Mouse (Mus musculus) forebrain, embryonic 14.5 days (tissue): ENCODE results near the gene Afp. TPM values are rescaled to one million over a fixed set of nuclear protein-coding genes. Genes with fewer than 3 reads are reported as not detected.

Source experiments
- ATAC-seq: fragments of 200-750 bp; cut with Nextera tagmentation; 2 replicates; pipeline ENCODE4 v1.8.0; 2017; ENCODE audit warnings: mild to moderate bottlenecking, moderate library complexity
- DNase-seq: peaks from one replicate; pipeline ENCODE4 v3.0.0-alpha.2; 2015; ENCODE audit warnings: low spot score
- H3K27ac ChIP-seq: fragments of 300-500 bp; sonication (generic); 2 replicates; pipeline ENCODE4 v1.5.1; 2014; ENCODE audit warnings: low read depth, mild to moderate bottlenecking, control low read depth, low read length, moderate library complexity
- H3K27me3 ChIP-seq: fragments of 300-500 bp; sonication (generic); replicated peaks from 2 replicates; pipeline ENCODE4 v1.6.1; 2014; ENCODE audit warnings: low read length, control low read depth, mixed read lengths; ENCODE audit not compliant: control insufficient read depth, insufficient read depth
- H3K36me3 ChIP-seq: fragments of 300-500 bp; sonication (generic); 2 replicates; pipeline ENCODE4 v1.6.1; 2014; ENCODE audit warnings: low read length, control low read depth; ENCODE audit not compliant: control insufficient read depth, insufficient read depth
- H3K4me1 ChIP-seq: fragments of 300-500 bp; sonication (generic); 2 replicates; pipeline ENCODE4 v1.6.1; 2014; ENCODE audit warnings: antibody characterized with exemption, low read length, control low read depth; ENCODE audit not compliant: control insufficient read depth, insufficient read depth
- H3K4me2 ChIP-seq: fragments of 300-500 bp; sonication (generic); 2 replicates; pipeline ENCODE4 v1.6.1; 2014; ENCODE audit warnings: mild to moderate bottlenecking, control low read depth, low read length
- H3K4me3 ChIP-seq: fragments of 300-500 bp; sonication (generic); 2 replicates; pipeline ENCODE4 v1.5.1; 2014; ENCODE audit warnings: low read depth, low read length, control low read depth
- H3K9ac ChIP-seq: fragments of 300-500 bp; sonication (generic); 2 replicates; pipeline ENCODE4 v1.6.1; 2014; ENCODE audit warnings: mild to moderate bottlenecking, low read length, control low read depth, moderate library complexity
- H3K9me3 ChIP-seq: fragments of 300-500 bp; sonication (generic); replicated peaks from 2 replicates; pipeline ENCODE4 v1.6.1; 2016; ENCODE audit warnings: low read length, control low read depth, mixed read lengths; ENCODE audit not compliant: control insufficient read depth
- WGBS: fragments of 180-500 bp; shearing (Covaris S2); extraction: QIAGEN DNeasy Blood & Tissue Kit; methylation state at CpG from one replicate; pipeline ENCODE4 v1.1.7; 2014; 5-methylcytosine and 5-hydroxymethylcytosine counted together
- polyA plus RNA-seq: library from polyadenylated mRNA; unstranded; fragments of >200 nt; fragmentation: Nextera tagmentation; extraction: Ambion mirVana; gene quantifications from 2 replicates; pipeline ENCODE4 v1.2.1, GENCODE M21; 2014

Afp gene
- polyA plus RNA-seq, 1 experiment from 2014 or later, result not detected

DNA sequence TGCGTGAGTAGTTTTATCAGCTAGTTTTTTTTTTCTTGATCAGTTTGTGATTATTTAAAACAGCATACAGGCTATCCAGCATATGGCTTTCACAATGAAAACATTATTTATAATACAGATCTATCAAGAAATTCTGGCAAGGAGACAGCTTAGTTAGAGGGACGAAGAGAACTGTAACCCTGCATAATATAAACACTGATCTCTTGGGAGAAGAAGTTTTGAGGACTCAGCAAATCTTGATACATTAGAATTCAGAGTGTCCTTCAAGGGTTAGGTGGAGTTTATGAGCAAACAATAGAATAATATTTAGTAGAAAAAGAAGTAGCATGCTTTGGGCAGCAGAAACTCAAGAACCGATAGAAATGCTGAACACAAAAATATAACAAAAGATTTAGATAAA lies 19.7 kb upstream of the Afp start:
- ATAC-seq (no peak), DNase-seq (no peak)
- no peak overlapping the region for H3K27ac ChIP-seq
- H3K4me2 ChIP-seq, result no peak overlapping the region
- no peak overlapping the region for H3K9ac ChIP-seq
- WGBS, result 94% methylated on average over 3 of the region's 3 CpGs
- H3K9me3 ChIP-seq, result no peaks in the 10 kb centered on the region
- no peaks in the 10 kb centered on the region for H3K27me3 ChIP-seq
- no peaks in the 10 kb centered on the region for H3K36me3 ChIP-seq
- no peak overlapping the region for H3K4me3 ChIP-seq
- no peaks in the 10 kb centered on the region for H3K4me1 ChIP-seq

DNA sequence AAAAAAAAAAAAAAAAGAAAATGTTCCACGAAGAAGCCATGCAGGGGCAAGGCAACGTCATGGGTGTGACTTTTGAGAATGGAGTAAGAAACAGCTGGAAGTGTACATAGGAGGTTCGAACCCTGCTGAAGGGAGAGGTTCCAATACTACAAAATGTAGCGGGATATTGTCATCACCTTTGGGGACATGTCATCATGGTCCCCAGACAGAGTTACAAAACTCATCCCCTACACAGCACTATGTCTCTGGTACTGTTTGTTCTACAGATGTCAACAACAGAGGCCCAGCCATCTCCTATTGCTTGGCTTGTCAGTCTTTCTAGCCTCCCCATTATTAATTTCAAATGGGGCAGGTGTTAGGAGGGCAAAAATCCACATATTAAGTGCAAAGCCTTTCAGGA lies 16.6 kb upstream of the Afp start:
- Histone ChIP-seq H3K27me3 (no peaks in the 10 kb centered on the region), H3K9me3 (no peaks in the 10 kb centered on the region), H3K9ac (no peak overlapping the region), H3K36me3 (no peaks in the 10 kb centered on the region), H3K4me2 (no peak overlapping the region), H3K27ac (no peak overlapping the region), H3K4me3 (no peak overlapping the region), H3K4me1 (no peaks in the 10 kb centered on the region)
- no peak for ATAC-seq
- DNase-seq, result no peak
- WGBS, result 94% methylated on average over 4 of the region's 4 CpGs

DNA sequence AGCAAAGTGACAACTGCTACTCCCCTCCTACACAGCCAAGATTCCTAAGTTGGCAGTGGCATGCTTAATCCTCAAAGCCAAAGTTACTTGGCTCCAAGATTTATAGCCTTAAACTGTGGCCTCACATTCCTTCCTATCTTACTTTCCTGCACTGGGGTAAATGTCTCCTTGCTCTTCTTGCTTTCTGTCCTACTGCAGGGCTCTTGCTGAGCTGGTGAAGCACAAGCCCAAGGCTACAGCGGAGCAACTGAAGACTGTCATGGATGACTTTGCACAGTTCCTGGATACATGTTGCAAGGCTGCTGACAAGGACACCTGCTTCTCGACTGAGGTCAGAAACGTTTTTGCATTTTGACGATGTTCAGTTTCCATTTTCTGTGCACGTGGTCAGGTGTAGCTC lies 16.2 kb upstream of the Afp start:
- H3K4me2 ChIP-seq, result no peak overlapping the region

GRCm38 (mm10) chr5:90476741-90477140 lies 13.8 kb upstream of the Afp start:
- ATAC-seq, result no peak
- H3K4me1 ChIP-seq, result no peaks in the 10 kb centered on the region
- H3K4me2 ChIP-seq, result no peak overlapping the region
- DNase-seq, result no peak
- H3K27ac ChIP-seq, result no peak overlapping the region
- 90% methylated on average over 3 of the region's 3 CpGs for WGBS
- H3K27me3 ChIP-seq, result no peaks in the 10 kb centered on the region
- no peak overlapping the region for H3K9ac ChIP-seq
- H3K36me3 ChIP-seq, result no peaks in the 10 kb centered on the region
- no peak overlapping the region for H3K4me3 ChIP-seq
- no peaks in the 10 kb centered on the region for H3K9me3 ChIP-seq

More for the DNA sequence above, 16.2 kb upstream of the Afp start:
- H3K4me1 ChIP-seq, result no peaks in the 10 kb centered on the region
- H3K9me3 ChIP-seq, result no peaks in the 10 kb centered on the region
- DNase-seq (no peak), ATAC-seq (no peak)
- H3K27ac ChIP-seq, result no peak overlapping the region
- no peaks in the 10 kb centered on the region for H3K36me3 ChIP-seq
- WGBS, result 93% methylated on average over 5 of the region's 5 CpGs
- H3K9ac ChIP-seq, result no peak overlapping the region
- H3K27me3 ChIP-seq, result no peaks in the 10 kb centered on the region
- no peak overlapping the region for H3K4me3 ChIP-seq

- DNase-seq, result no peak
- no peak overlapping the region for H3K4me2 ChIP-seq
- no peaks in the 10 kb centered on the region for H3K36me3 ChIP-seq
- no peak overlapping the region for H3K27ac ChIP-seq
- WGBS, result 74% methylated on average over 7 of the region's 7 CpGs
- ATAC-seq, result no peak
- H3K4me1 ChIP-seq, result no peaks in the 10 kb centered on the region
- H3K9ac ChIP-seq, result no peak overlapping the region
- H3K27me3 ChIP-seq, result no peaks in the 10 kb centered on the region
- H3K4me3 ChIP-seq, result no peak overlapping the region
- H3K9me3 ChIP-seq, result no peaks in the 10 kb centered on the region
Observed at GRCm38 (mm10) chr5:90477308-90478140, 13.0 kb upstream of the Afp start.

DNA sequence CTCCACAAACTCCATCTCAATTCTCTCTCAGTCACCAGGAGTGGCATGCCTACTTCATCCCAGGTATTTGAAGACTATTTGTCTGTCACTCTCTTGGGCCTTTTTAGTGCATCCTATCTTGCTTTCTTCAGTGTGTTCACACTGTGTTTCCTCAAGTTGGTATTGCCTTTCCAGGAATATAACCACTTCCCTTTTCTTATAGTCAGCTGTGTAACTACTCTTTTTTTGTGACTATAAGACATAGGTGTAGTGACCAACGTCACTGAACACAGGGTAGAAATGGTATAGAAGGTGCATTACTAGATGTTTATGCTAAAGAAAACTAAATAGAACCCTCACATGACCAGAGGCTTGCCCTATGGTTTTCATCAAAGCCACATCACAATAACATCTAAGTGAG lies 11.7 kb upstream of the Afp start:
- Histone ChIP-seq H3K9me3 (no peaks in the 10 kb centered on the region), H3K36me3 (no peaks in the 10 kb centered on the region), H3K4me2 (no peak overlapping the region), H3K4me1 (no peaks in the 10 kb centered on the region), H3K4me3 (no peak overlapping the region), H3K9ac (no peak overlapping the region), H3K27me3 (no peaks in the 10 kb centered on the region), H3K27ac (no peak overlapping the region)
- no peak for DNase-seq
- no peak for ATAC-seq
- 88% methylated on average over 1 of the region's 1 CpGs for WGBS

GRCm38 (mm10) chr5:90485597-90485996 lies 4.9 kb upstream of the Afp start:
- Histone ChIP-seq H3K9me3 (no peaks in the 10 kb centered on the region), H3K4me1 (no peaks in the 10 kb centered on the region), H3K27me3 (no peaks in the 10 kb centered on the region), H3K4me3 (no peak overlapping the region), H3K27ac (no peak overlapping the region), H3K4me2 (no peak overlapping the region), H3K9ac (no peak overlapping the region), H3K36me3 (no peaks in the 10 kb centered on the region)
- WGBS, result 94% methylated on average over 7 of the region's 7 CpGs
- ATAC-seq, result no peak
- no peak for DNase-seq

- no peaks in the 10 kb centered on the region for H3K27me3 ChIP-seq
- ATAC-seq (no peak), DNase-seq (no peak)
- H3K36me3 ChIP-seq, result no peaks in the 10 kb centered on the region
- no peaks in the 10 kb centered on the region for H3K9me3 ChIP-seq
- H3K4me2 ChIP-seq, result no peak overlapping the region
- H3K9ac ChIP-seq, result no peak overlapping the region
- no peak overlapping the region for H3K27ac ChIP-seq
- no peaks in the 10 kb centered on the region for H3K4me1 ChIP-seq
- 88% methylated on average over 7 of the region's 7 CpGs for WGBS
- no peak overlapping the region for H3K4me3 ChIP-seq
Observed at GRCm38 (mm10) chr5:90488323-90488722, 2.2 kb upstream of the Afp start.

DNA sequence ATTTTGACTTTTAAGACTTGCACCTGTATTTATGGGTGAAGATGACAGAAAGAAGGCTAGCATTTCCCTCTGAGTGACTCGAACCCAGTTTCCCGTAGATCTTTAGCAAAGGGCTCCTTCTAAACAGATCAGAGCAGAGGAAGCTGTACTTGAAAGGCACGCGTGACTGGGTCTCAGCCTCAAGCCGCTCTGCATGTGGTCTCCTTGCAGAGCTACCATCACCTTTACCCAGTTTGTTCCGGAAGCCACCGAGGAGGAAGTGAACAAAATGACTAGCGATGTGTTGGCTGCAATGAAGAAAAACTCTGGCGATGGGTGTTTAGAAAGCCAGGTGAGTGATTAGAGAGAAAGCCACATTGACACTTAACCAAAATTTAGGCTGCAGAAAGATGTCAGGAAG lies 1.9 kb downstream of the Afp start:
- 84% methylated on average over 9 of the region's 9 CpGs for WGBS
- Histone ChIP-seq H3K9ac (no peak overlapping the region), H3K4me2 (no peak overlapping the region), H3K4me3 (no peak overlapping the region), H3K4me1 (no peaks in the 10 kb centered on the region), H3K36me3 (no peaks in the 10 kb centered on the region), H3K9me3 (no peaks in the 10 kb centered on the region), H3K27ac (no peak overlapping the region), H3K27me3 (no peaks in the 10 kb centered on the region)
- ATAC-seq, result no peak
- no peak for DNase-seq
